In genomic region chr4:64276980-64277379, GRCm38 (mm10) we compare ENCODE assay signal across 24 mouse cellular contexts.
A peak's percentile ranks its signal among the peaks of the same experiment; 100 is the strongest.
DNase-seq lines count a peak whose midpoint lies in the region; ATAC-seq lines count a peak whose summit lies in the region.
"Had no signal": no experiment of that assay in that cellular context is flagged by ENCODE, and none has a peak within 500 bp of the region (broad histone marks: within the 10 kb centered on the region; RNA-seq: fewer than 3 reads in every experiment).

No protein-coding gene starts in this region.

- intact Hi-C loops in gastrocnemius, postnatal 36 days (cut with DNase I): no loop called here

- no peak overlapping the region for H3K27ac ChIP-seq in heart, embryonic 10.5 days
- H3K27ac ChIP-seq in limb, embryonic 11.5 days (replicated peaks; ENCODE audit: low read depth, low read length): no peak overlapping the region
- H3K27ac ChIP-seq in limb, embryonic 10.5 days: no peak overlapping the region
- no peak overlapping the region for H3K27ac ChIP-seq in neural tube, embryonic 14.5 days (ENCODE audit: low read depth, low read length)
- H3K27ac ChIP-seq: gastrocnemius, adult 2 months; heart, embryonic 15.5 days; limb, embryonic 13.5 days; liver, embryonic 12.5 days; midbrain, embryonic 12.5 days had no signal

- H3K4me3 ChIP-seq in heart, embryonic 10.5 days: no peak overlapping the region
- H3K4me3 ChIP-seq in limb, embryonic 11.5 days (ENCODE audit: low read depth, low read length): no peak overlapping the region
- H3K4me3 ChIP-seq in limb, embryonic 10.5 days: no peak overlapping the region
- H3K4me3 ChIP-seq in neural tube, embryonic 14.5 days (ENCODE audit: low read depth, low read length): no peak overlapping the region
- H3K4me3 ChIP-seq: gastrocnemius, adult 2 months; heart, embryonic 15.5 days; limb, embryonic 13.5 days; liver, embryonic 12.5 days; midbrain, embryonic 12.5 days had no signal

- H3K4me2 ChIP-seq in limb, embryonic 11.5 days (ENCODE audit: low read depth, severe bottlenecking): no peak overlapping the region
- no peak overlapping the region for H3K4me2 ChIP-seq in neural tube, embryonic 14.5 days (ENCODE audit: low read depth, low read length)
- H3K4me2 ChIP-seq: heart, embryonic 15.5 days; limb, embryonic 13.5 days; liver, embryonic 12.5 days; midbrain, embryonic 12.5 days had no signal

- H3K27me3 ChIP-seq in heart, embryonic 10.5 days (ENCODE audit: insufficient read depth, poor library complexity, severe bottlenecking): no peaks in the 10 kb centered on the region
- H3K27me3 ChIP-seq in limb, embryonic 11.5 days (ENCODE audit: control insufficient read depth, insufficient read depth, low read length): no peaks in the 10 kb centered on the region
- no peaks in the 10 kb centered on the region for H3K27me3 ChIP-seq in limb, embryonic 10.5 days (ENCODE audit: low read depth, poor library complexity, severe bottlenecking)
- H3K27me3 ChIP-seq in neural tube, embryonic 14.5 days (ENCODE audit: control insufficient read depth, insufficient read depth, low read length): no peaks in the 10 kb centered on the region
- H3K27me3 ChIP-seq: heart, embryonic 15.5 days; limb, embryonic 13.5 days; liver, embryonic 12.5 days; midbrain, embryonic 12.5 days had no signal

- no peak for ATAC-seq in limb, embryonic 11.5 days (ENCODE audit: insufficient number of reproducible peaks, low FRiP score, low TSS enrichment, low read depth)
- ATAC-seq in neural tube, embryonic 14.5 days (ENCODE audit: low read depth): peak; percentile 61; the same call in 1 of the 2 replicates
- ATAC-seq: forebrain, embryonic 14.5 days; intestine, postnatal 0 days; liver, embryonic 12.5 days; liver, postnatal 0 days had no signal

- H3K9me3 ChIP-seq in heart, embryonic 10.5 days: no peaks in the 10 kb centered on the region
- no peaks in the 10 kb centered on the region for H3K9me3 ChIP-seq in limb, embryonic 11.5 days (ENCODE audit: control insufficient read depth, low read length)
- H3K9me3 ChIP-seq in limb, embryonic 10.5 days (replicated peaks): no peaks in the 10 kb centered on the region
- no peaks in the 10 kb centered on the region for H3K9me3 ChIP-seq in neural tube, embryonic 14.5 days (ENCODE audit: control insufficient read depth, low read length)
- H3K9me3 ChIP-seq: heart, embryonic 15.5 days; limb, embryonic 13.5 days; liver, embryonic 12.5 days; midbrain, embryonic 12.5 days had no signal

- no peaks in the 10 kb centered on the region for H3K36me3 ChIP-seq in heart, embryonic 10.5 days
- H3K36me3 ChIP-seq in limb, embryonic 11.5 days (ENCODE audit: control insufficient read depth, insufficient read depth, low read length): no peaks in the 10 kb centered on the region
- no peaks in the 10 kb centered on the region for H3K36me3 ChIP-seq in limb, embryonic 10.5 days
- no peaks in the 10 kb centered on the region for H3K36me3 ChIP-seq in neural tube, embryonic 14.5 days (ENCODE audit: control insufficient read depth, insufficient read depth, low read length)
- H3K36me3 ChIP-seq: heart, embryonic 15.5 days; limb, embryonic 13.5 days; liver, embryonic 12.5 days; midbrain, embryonic 12.5 days had no signal

- 72% methylated on average over 2 of the region's 2 CpGs for WGBS in heart, embryonic 10.5 days
- WGBS in limb, embryonic 11.5 days: 10% methylated on average over 2 of the region's 2 CpGs
- 3% methylated on average over 2 of the region's 2 CpGs for WGBS in limb, embryonic 10.5 days
- 6% methylated on average over 2 of the region's 2 CpGs for WGBS in neural tube, embryonic 14.5 days

- H3K9ac ChIP-seq in limb, embryonic 11.5 days (ENCODE audit: low read length): no peak overlapping the region
- H3K9ac ChIP-seq in neural tube, embryonic 14.5 days (replicated peaks; ENCODE audit: low read depth, low read length): no peak overlapping the region
- H3K9ac ChIP-seq: heart, embryonic 15.5 days; limb, embryonic 13.5 days; liver, embryonic 12.5 days; liver, postnatal 0 days; midbrain, embryonic 12.5 days had no signal

- no peaks in the 10 kb centered on the region for H3K4me1 ChIP-seq in heart, embryonic 10.5 days
- H3K4me1 ChIP-seq in limb, embryonic 11.5 days (ENCODE audit: control insufficient read depth, insufficient read depth, low read length): peaks cover 2% of the 10 kb centered on the region; the same call in 1 of the 2 replicates
- peaks cover 14% of the 10 kb centered on the region for H3K4me1 ChIP-seq in limb, embryonic 10.5 days
- no peaks in the 10 kb centered on the region for H3K4me1 ChIP-seq in neural tube, embryonic 14.5 days (ENCODE audit: control insufficient read depth, insufficient read depth, low read length)
- H3K4me1 ChIP-seq: heart, embryonic 15.5 days; liver, embryonic 12.5 days; midbrain, embryonic 12.5 days had no signal

- DNase-seq in heart, adult 11 months: peak; percentile 12
- DNase-seq in heart, embryonic 10.5 days (ENCODE audit: low spot score): no peak
- peak; percentile 43 for DNase-seq in limb, embryonic 11.5 days (ENCODE audit: low spot score)
- DNase-seq in limb, embryonic 10.5 days (ENCODE audit: low spot score): no peak
- peak; percentile 78 for DNase-seq in forelimb bud, embryonic 11.5 days (ENCODE audit: low read depth, low spot score)
- DNase-seq in gastrocnemius, postnatal 36 days: no peak
- no peak for DNase-seq in c-Kit-positive CD71-positive TER-119-positive erythroid progenitor cells, embryonic 14.5 days (ENCODE audit: low spot score)
- DNase-seq: adrenal gland, postnatal 25 days; cerebellum, adult 8-10 months; cerebellum, postnatal 25 days; gastrocnemius, adult 2 months; kidney, adult 9 months; layer of hippocampus, adult 9-11 months; liver, postnatal 0 days; lung, postnatal 36 days; thymus, adult 2 months; thymus, postnatal 4 days had no signal

Comparison
In these comparisons a context has a peak if more than half of its experiments do, and no peak if none do; other contexts are left out.
1. DNase-seq: peak in heart, adult 11 months (single experiment), limb, embryonic 11.5 days (single experiment) and forelimb bud, embryonic 11.5 days (single experiment); none in heart, embryonic 10.5 days (single experiment), limb, embryonic 10.5 days (single experiment), gastrocnemius, postnatal 36 days (0 of 2) and c-Kit-positive CD71-positive TER-119-positive erythroid progenitor cells, embryonic 14.5 days (single experiment).